Mouse (Mus musculus): ENCODE data around the gene Col26a1. TPM values are rescaled to one million over a fixed set of nuclear protein-coding genes. Genes with fewer than 3 reads are reported as not detected.

Gene Col26a1
- polyA plus RNA-seq, 1 experiment from 2014 or later = 1.6 TPM

GRCm38 (mm10) chr5:136782600-136782999, 100.4 kb downstream of the Col26a1 start:
- 51% methylated on average over 13 of the region's 13 CpGs for WGBS
- Histone ChIP-seq H3K9me3 (ENCODE audit: low read length) (no peaks in the 10 kb centered on the region), H3K36me3 (ENCODE audit: insufficient read depth, low read length) (no peaks in the 10 kb centered on the region), H3K27me3 (replicated peaks; ENCODE audit: insufficient read depth, low read length) (no peaks in the 10 kb centered on the region), H3K27ac (ENCODE audit: low read length) (no peak overlapping the region), H3K9ac (replicated peaks; ENCODE audit: low read depth) (no peak overlapping the region), H3K4me3 (ENCODE audit: low read depth, low read length) (no peak overlapping the region), H3K4me2 (replicated peaks; ENCODE audit: low read depth, low read length) (no peak overlapping the region), H3K4me1 (ENCODE audit: insufficient read depth, low read depth, low read length) (no peaks in the 10 kb centered on the region)
- no peak for DNase-seq (ENCODE audit: low spot score)
- no peak for TF ChIP-seq CTCF (IDR thresholded peaks at IDR 0.05)
- TF ChIP-seq EP300 (IDR thresholded peaks at IDR 0.05) = no peak
- ATAC-seq = no peak

- no peaks in the 10 kb centered on the region for H3K27me3 ChIP-seq (replicated peaks; ENCODE audit: insufficient read depth, low read length)
- no peak for ATAC-seq
- no peak overlapping the region for H3K4me2 ChIP-seq (replicated peaks; ENCODE audit: low read depth, low read length)
- no peak overlapping the region for H3K4me3 ChIP-seq (ENCODE audit: low read depth, low read length)
- H3K27ac ChIP-seq (ENCODE audit: low read length) = no peak overlapping the region
- no peaks in the 10 kb centered on the region for H3K4me1 ChIP-seq (ENCODE audit: insufficient read depth, low read depth, low read length)
- DNase-seq (ENCODE audit: low spot score) = peak; percentile 26
- TF ChIP-seq CTCF (IDR thresholded peaks at IDR 0.05) (peak; percentile 80), EP300 (IDR thresholded peaks at IDR 0.05) (no peak)
- no peaks in the 10 kb centered on the region for H3K9me3 ChIP-seq (ENCODE audit: low read length)
- 41% methylated on average over 10 of the region's 10 CpGs for WGBS
- no peaks in the 10 kb centered on the region for H3K36me3 ChIP-seq (ENCODE audit: insufficient read depth, low read length)
- no peak overlapping the region for H3K9ac ChIP-seq (replicated peaks; ENCODE audit: low read depth)
Measured at GRCm38 (mm10) chr5:136780465-136780864, 102.5 kb downstream of the Col26a1 start.

- H3K4me3 ChIP-seq (ENCODE audit: low read depth, low read length) = no peak overlapping the region
- H3K9me3 ChIP-seq (ENCODE audit: low read length) = 0 out of 2 replicates have a peak, but pooled peaks cover 4% of the 10 kb centered on the region
- 81% methylated on average over 6 of the region's 6 CpGs for WGBS
- H3K36me3 ChIP-seq (ENCODE audit: insufficient read depth, low read length) = no peaks in the 10 kb centered on the region
- no peak for ATAC-seq
- H3K4me2 ChIP-seq (replicated peaks; ENCODE audit: low read depth, low read length) = no peak overlapping the region
- H3K9ac ChIP-seq (replicated peaks; ENCODE audit: low read depth) = no peak overlapping the region
- no peaks in the 10 kb centered on the region for H3K27me3 ChIP-seq (replicated peaks; ENCODE audit: insufficient read depth, low read length)
- no peak overlapping the region for H3K27ac ChIP-seq (ENCODE audit: low read length)
- H3K4me1 ChIP-seq (ENCODE audit: insufficient read depth, low read depth, low read length) = no peaks in the 10 kb centered on the region
- no peak for DNase-seq (ENCODE audit: low spot score)
- TF ChIP-seq EP300 (IDR thresholded peaks at IDR 0.05) (no peak), CTCF (IDR thresholded peaks at IDR 0.05) (no peak)
Measured at GRCm38 (mm10) chr5:136779946-136780345, 103.1 kb downstream of the Col26a1 start.

GRCm38 (mm10) chr5:136775548-136775947, 107.5 kb downstream of the Col26a1 start:
- Histone ChIP-seq H3K9me3 (ENCODE audit: low read length) (0 out of 2 replicates have a peak, but pooled peaks cover 4% of the 10 kb centered on the region), H3K4me1 (ENCODE audit: insufficient read depth, low read depth, low read length) (no peaks in the 10 kb centered on the region), H3K4me3 (ENCODE audit: low read depth, low read length) (no peak overlapping the region), H3K9ac (replicated peaks; ENCODE audit: low read depth) (no peak overlapping the region), H3K36me3 (ENCODE audit: insufficient read depth, low read length) (no peaks in the 10 kb centered on the region), H3K27me3 (replicated peaks; ENCODE audit: insufficient read depth, low read length) (no peaks in the 10 kb centered on the region), H3K27ac (ENCODE audit: low read length) (no peak overlapping the region), H3K4me2 (replicated peaks; ENCODE audit: low read depth, low read length) (no peak overlapping the region)
- no peak for DNase-seq (ENCODE audit: low spot score)
- no peak for TF ChIP-seq CTCF (IDR thresholded peaks at IDR 0.05)
- TF ChIP-seq EP300 (IDR thresholded peaks at IDR 0.05) = no peak
- 77% methylated on average over 3 of the region's 3 CpGs for WGBS
- no peak for ATAC-seq

GRCm38 (mm10) chr5:136773044-136774039, 109.7 kb downstream of the Col26a1 start:
- no peak overlapping the region for H3K4me2 ChIP-seq (replicated peaks; ENCODE audit: low read depth, low read length)
- 54% methylated on average over 22 of the region's 22 CpGs for WGBS
- DNase-seq (ENCODE audit: low spot score) (no peak), ATAC-seq (peak; percentile 14; the same call in 1 of the 2 replicates)
- H3K9me3 ChIP-seq (ENCODE audit: low read length) = 0 out of 2 replicates have a peak, but pooled peaks cover 4% of the 10 kb centered on the region
- no peak overlapping the region for H3K4me3 ChIP-seq (ENCODE audit: low read depth, low read length)
- TF ChIP-seq CTCF (IDR thresholded peaks at IDR 0.05) = no peak
- TF ChIP-seq EP300 (IDR thresholded peaks at IDR 0.05) = no peak
- H3K27ac ChIP-seq (ENCODE audit: low read length) = no peak overlapping the region
- H3K4me1 ChIP-seq (ENCODE audit: insufficient read depth, low read depth, low read length) = no peaks in the 10 kb centered on the region
- H3K27me3 ChIP-seq (replicated peaks; ENCODE audit: insufficient read depth, low read length) = no peaks in the 10 kb centered on the region
- H3K36me3 ChIP-seq (ENCODE audit: insufficient read depth, low read length) = no peaks in the 10 kb centered on the region
- H3K9ac ChIP-seq (replicated peaks; ENCODE audit: low read depth) = no peak overlapping the region

- H3K27me3 ChIP-seq (replicated peaks; ENCODE audit: insufficient read depth, low read length) = no peaks in the 10 kb centered on the region
- no peak for TF ChIP-seq CTCF (IDR thresholded peaks at IDR 0.05)
- TF ChIP-seq EP300 (IDR thresholded peaks at IDR 0.05) = no peak
- H3K4me1 ChIP-seq (ENCODE audit: insufficient read depth, low read depth, low read length) = no peaks in the 10 kb centered on the region
- 87% methylated on average over 10 of the region's 10 CpGs for WGBS
- DNase-seq (ENCODE audit: low spot score) (no peak), ATAC-seq (no peak)
- 0 out of 2 replicates have a peak, but pooled peaks cover 4% of the 10 kb centered on the region for H3K9me3 ChIP-seq (ENCODE audit: low read length)
- no peak overlapping the region for H3K4me3 ChIP-seq (ENCODE audit: low read depth, low read length)
- H3K9ac ChIP-seq (replicated peaks; ENCODE audit: low read depth) = no peak overlapping the region
- no peak overlapping the region for H3K27ac ChIP-seq (ENCODE audit: low read length)
- H3K36me3 ChIP-seq (ENCODE audit: insufficient read depth, low read length) = no peaks in the 10 kb centered on the region
- no peak overlapping the region for H3K4me2 ChIP-seq (replicated peaks; ENCODE audit: low read depth, low read length)
Measured at GRCm38 (mm10) chr5:136771132-136771531, 111.9 kb downstream of the Col26a1 start.

Measured in lung, postnatal 0 days (tissue).